Mouse (Mus musculus) neural tube, embryonic 10.5 days (tissue): ENCODE data around the gene Pter.
A peak's percentile ranks its signal among the peaks of the same experiment; 100 is the strongest.

Source experiments
- DNase-seq: peaks from one replicate; pipeline ENCODE4 v3.0.0-alpha.2; 2017; ENCODE audit warnings: low spot score; ENCODE audit errors: extremely low spot score

Pter gene

GRCm38 (mm10) chr2:13008433-13008832, 84.6 kb downstream of the Pter start:
- DNase-seq: no peak

- DNase-seq: peak; percentile 64
Measured at GRCm38 (mm10) chr2:13009261-13009972, 85.6 kb downstream of the Pter start.

GRCm38 (mm10) chr2:13010030-13010459, 86.2 kb downstream of the Pter start:
- no peak for DNase-seq

GRCm38 (mm10) chr2:13010460-13011341, 86.9 kb downstream of the Pter start:
- peak; percentile 70 for DNase-seq

DNA sequence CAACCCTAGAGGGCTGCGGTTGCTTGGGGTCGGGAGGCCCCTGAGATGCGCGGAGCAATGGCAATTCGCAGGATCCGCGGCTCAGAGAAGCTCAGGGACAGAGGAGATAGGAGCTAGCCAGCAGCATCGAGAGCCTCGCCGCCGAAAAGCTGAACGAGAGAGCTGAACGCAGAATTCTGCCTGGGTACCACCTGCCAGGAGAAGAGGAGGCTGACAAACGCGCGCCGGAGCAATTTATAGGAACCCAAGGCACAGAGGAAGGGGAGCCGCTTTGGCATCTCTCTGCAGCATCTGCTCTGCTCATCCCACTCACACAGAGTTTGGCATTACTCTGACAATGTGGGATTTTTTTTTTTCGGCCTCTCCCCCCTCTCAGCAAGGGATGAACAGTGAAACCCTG, 87.6 kb downstream of the Pter start, which contains the start of gene C1ql3:
TSS of gene C1ql3 (minus strand) at position 335 of the 400 bp plus-strand sequence.
- DNase-seq: peak; percentile 48

DNA sequence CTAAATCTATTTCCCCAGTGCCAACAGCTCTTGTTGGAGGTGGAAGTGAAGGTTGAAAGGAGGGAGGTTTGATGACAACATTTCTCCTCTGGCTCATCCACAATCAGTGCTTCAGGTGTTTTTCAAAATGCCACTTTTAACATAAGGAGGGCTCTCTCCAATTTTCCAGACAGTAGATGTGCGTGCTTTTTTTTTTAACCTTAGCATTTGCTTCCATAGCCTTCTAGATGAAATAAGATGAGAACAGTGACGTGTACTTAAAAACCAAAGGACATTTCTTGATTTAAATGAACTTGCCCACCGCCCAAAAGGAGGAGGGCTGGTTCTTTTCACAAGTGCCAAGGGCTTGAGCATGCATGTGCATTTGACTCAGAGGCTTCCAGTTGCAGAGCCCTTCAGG, 88.1 kb downstream of the Pter start:
- DNase-seq: no peak

GRCm38 (mm10) chr2:13018382-13018781, 94.5 kb downstream of the Pter start:
- no peak for DNase-seq

DNA sequence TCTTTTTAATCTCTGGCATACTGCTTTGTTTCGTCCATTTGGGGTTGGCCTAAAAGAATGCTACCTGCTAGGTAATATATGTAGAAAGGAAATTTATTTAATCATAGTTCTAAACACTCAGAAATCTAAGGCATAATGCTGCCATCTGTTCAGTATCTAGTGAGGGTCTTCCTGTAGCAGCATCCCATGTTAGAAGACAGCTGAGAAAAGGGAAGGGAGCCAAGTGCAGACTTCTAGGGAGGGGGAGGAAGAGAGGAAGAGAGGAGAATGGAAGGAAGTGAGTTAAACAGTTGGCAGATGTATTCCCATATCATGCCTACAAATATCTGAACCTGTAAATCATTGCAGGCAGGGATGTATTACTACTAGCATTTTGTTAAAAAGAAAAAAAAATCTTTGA, 95.0 kb downstream of the Pter start:
- DNase-seq: no peak

- no peak for DNase-seq
Measured at GRCm38 (mm10) chr2:13038772-13039171, 114.9 kb downstream of the Pter start.

- DNase-seq: no peak
Measured at GRCm38 (mm10) chr2:13039785-13040184, 115.9 kb downstream of the Pter start.

GRCm38 (mm10) chr2:13044555-13044954, 120.7 kb downstream of the Pter start:
- no peak for DNase-seq

GRCm38 (mm10) chr2:13048649-13049048, 124.8 kb downstream of the Pter start:
- no peak for DNase-seq
